Mouse (Mus musculus) liver, adult 2 months (tissue): ENCODE measurements around the gene Cdc42bpa.

Experiments used
- CTCF ChIP-seq: fragments of 200-500 bp; IDR thresholded peaks from 2 replicates; pipeline ENCODE4 v1.5.1; 2011; ENCODE audit warnings: low read depth, low read length, control low read depth
- POLR2A ChIP-seq: fragments of 200-500 bp; IDR thresholded peaks from 2 replicates; pipeline ENCODE4 v1.6.1; 2011; ENCODE audit warnings: low read length, control low read depth; ENCODE audit not compliant: insufficient read depth; ENCODE audit errors: extremely low read depth

GRCm38 (mm10) chr1:179982933-179983332, 22.7 kb downstream of the Cdc42bpa start:
- TF ChIP-seq CTCF = no peak
- no peak for TF ChIP-seq POLR2A
